Mouse (Mus musculus) brain, embryonic 14.5 days (tissue): ENCODE results near the gene Ilf3.

ENCODE experiments used
- CTCF ChIP-seq: fragments of 200-500 bp; IDR thresholded peaks from 2 replicates; pipeline ENCODE4 v1.5.1; 2012; ENCODE audit warnings: inconsistent platforms, mild to moderate bottlenecking, moderate library complexity, borderline replicate concordance; ENCODE audit not compliant: insufficient read depth, insufficient read length; ENCODE audit errors: extremely low read depth
- POLR2A ChIP-seq: fragments of 200-500 bp; IDR thresholded peaks from 2 replicates; pipeline ENCODE4 v1.6.1; 2012; ENCODE audit warnings: mild to moderate bottlenecking, inconsistent platforms, borderline replicate concordance; ENCODE audit not compliant: poor library complexity, insufficient read depth, insufficient read length, severe bottlenecking; ENCODE audit errors: extremely low read depth

GRCm38 (mm10) chr9:21366541-21367220, 990 bp upstream of the Ilf3 start:
- TF ChIP-seq POLR2A (no peak), CTCF (peak; percentile 50; the same call in 1 of the 2 replicates)
